Mouse (Mus musculus): ENCODE results near the gene Fam71e1.

Fam71e1 gene

GRCm38 (mm10) chr7:44501563-44502115 is 5.3 kb downstream of the Fam71e1 start:
- peak; percentile 45 for DNase-seq (ENCODE audit: low spot score)

GRCm38 (mm10) chr7:44507491-44507890 is 11.1 kb downstream of the Fam71e1 start:
- no peak for DNase-seq (ENCODE audit: low spot score)

- no peak for DNase-seq (ENCODE audit: low spot score)
Observed at GRCm38 (mm10) chr7:44519240-44519913, 23.0 kb downstream of the Fam71e1 start.

- DNase-seq (ENCODE audit: low spot score) = no peak
Observed at GRCm38 (mm10) chr7:44520990-44521389, 24.6 kb downstream of the Fam71e1 start.

GRCm38 (mm10) chr7:44521710-44522109 is 25.3 kb downstream of the Fam71e1 start:
- peak; percentile 53 for DNase-seq (ENCODE audit: low spot score)

- no peak for DNase-seq (ENCODE audit: low spot score)
Observed at GRCm38 (mm10) chr7:44523056-44523455, 26.7 kb downstream of the Fam71e1 start.

GRCm38 (mm10) chr7:44524502-44524901 is 28.1 kb downstream of the Fam71e1 start, which contains the start of gene Mybpc2:
Gene Mybpc2 (minus strand): TSS chr7:44524656.
- DNase-seq (ENCODE audit: low spot score) = no peak

GRCm38 (mm10) chr7:44525126-44525832 is 28.9 kb downstream of the Fam71e1 start:
- DNase-seq (ENCODE audit: low spot score) = peak; percentile 89

- no peak for DNase-seq (ENCODE audit: low spot score)
Observed at GRCm38 (mm10) chr7:44526414-44527154, 30.2 kb downstream of the Fam71e1 start.

GRCm38 (mm10) chr7:44527483-44528398 is 31.4 kb downstream of the Fam71e1 start:
- DNase-seq (ENCODE audit: low spot score) = peak; percentile 75

- DNase-seq (ENCODE audit: low spot score) = no peak
Observed at GRCm38 (mm10) chr7:44529518-44529917, 33.1 kb downstream of the Fam71e1 start.

GRCm38 (mm10) chr7:44530507-44530906 is 34.1 kb downstream of the Fam71e1 start:
- no peak for DNase-seq (ENCODE audit: low spot score)

GRCm38 (mm10) chr7:44531207-44531606 is 34.8 kb downstream of the Fam71e1 start:
- no peak for DNase-seq (ENCODE audit: low spot score)

GRCm38 (mm10) chr7:44531946-44532732 is 35.8 kb downstream of the Fam71e1 start, which contains the start of gene Spib:
Gene Spib (minus strand): TSS chr7:44532071.
- no peak for DNase-seq (ENCODE audit: low spot score)

GRCm38 (mm10) chr7:44532918-44533745 is 36.8 kb downstream of the Fam71e1 start:
- no peak for DNase-seq (ENCODE audit: low spot score)

- no peak for DNase-seq (ENCODE audit: low spot score)
Observed at GRCm38 (mm10) chr7:44533746-44534045, 37.3 kb downstream of the Fam71e1 start.

- no peak for DNase-seq (ENCODE audit: low spot score)
Observed at GRCm38 (mm10) chr7:44534242-44534641, 37.9 kb downstream of the Fam71e1 start.

GRCm38 (mm10) chr7:44534656-44535441 is 38.5 kb downstream of the Fam71e1 start:
- DNase-seq (ENCODE audit: low spot score) = no peak

All from ovary, postnatal 36 days (tissue).